Mouse (Mus musculus) layer of hippocampus, postnatal 25 days (tissue): ENCODE data around the gene Slc7a5. TPM values are rescaled to one million over a fixed set of nuclear protein-coding genes. Genes with fewer than 3 reads are reported as not detected.

Source experiments
- DNase-seq, 2 experiments: peaks; one replicate each; pipeline ENCODE4 v3.0.0; 2022; ENCODE audit warnings: mixed read lengths in 2 of 2, low spot score in 1 of 2; ENCODE audit errors: extremely low spot score in 1 of 2
- total RNA-seq, 2 experiments: library from RNA; stranded (reverse); gene quantifications; 2 replicates each; pipeline ENCODE4 v1.2.3; 2021

The Slc7a5 gene
- total RNA-seq, 2 experiments from 2014 or later = 66.6 to 75.5 TPM

DNA sequence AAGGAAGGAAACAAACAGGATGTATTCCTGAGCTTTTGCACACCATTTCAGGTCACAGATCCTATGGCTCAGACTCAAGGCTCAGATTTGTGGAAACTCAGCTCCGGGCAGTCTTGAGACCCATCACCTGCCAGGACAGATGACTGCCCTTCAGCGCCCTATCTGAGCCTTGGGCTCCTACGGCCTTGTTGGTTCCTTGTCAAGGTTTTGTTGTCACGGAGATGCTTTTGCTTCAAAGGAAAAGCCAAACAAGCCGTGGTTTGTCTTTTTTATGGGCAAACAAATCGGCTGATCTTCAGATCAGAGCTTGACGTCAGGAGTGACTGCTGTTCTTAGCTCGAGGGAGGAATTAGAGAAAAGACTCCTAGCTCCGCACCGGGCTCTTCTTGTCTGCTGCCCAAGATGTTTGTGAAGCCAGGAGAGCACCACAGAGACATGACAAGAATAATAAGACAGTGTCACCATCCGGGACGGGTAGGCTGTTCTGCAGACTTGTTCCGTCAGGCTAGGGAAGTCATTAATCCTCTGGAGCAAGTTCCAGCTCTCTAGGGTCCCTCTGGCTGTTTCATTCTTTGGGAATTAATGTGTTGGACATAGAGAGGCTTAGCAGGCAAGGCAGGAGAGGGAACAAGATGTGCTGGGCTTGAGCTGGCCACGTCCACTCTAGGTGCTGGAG is 51.3 kb downstream of the Slc7a5 start:
- no peak for DNase-seq

DNA sequence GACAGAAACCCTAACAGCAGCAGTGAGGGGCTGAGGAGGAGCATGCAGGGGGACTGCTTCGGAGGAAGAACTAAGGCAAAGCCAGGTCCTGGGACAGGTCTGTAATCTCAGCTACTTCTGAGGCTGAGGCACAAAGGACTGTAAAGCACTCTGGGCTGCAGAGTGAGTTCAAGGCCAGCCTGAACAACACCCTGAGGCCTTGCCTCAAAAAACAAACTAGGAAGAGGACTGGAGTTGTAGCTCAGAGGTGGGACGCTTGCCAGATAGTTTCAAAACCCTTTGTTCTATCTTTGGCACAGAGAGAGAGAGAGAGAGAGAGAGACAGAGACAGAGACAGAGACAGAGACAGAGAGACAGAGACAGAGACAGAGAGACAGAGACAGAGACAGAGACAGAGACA is 53.9 kb downstream of the Slc7a5 start:
- no peak for DNase-seq

DNA sequence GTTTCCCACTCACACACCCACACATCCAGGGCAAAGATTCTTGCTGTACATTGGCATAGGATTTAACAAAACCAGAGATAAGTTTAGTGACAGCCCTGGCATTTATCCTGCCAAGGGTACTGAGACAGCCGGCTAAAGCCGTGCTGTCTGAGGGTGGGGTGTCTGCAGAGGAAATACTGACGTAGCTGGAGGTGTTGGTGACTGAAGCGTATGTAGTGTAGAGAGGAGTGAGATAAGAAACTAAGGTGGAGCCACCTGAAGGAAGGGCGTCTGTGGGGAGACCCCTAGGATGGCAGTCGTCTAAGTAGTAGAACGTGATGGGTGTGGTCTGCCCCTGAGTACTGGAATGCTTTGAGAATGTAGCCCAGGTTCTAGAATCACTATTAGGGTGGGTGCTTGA is 55.0 kb downstream of the Slc7a5 start:
- DNase-seq = no peak

DNA sequence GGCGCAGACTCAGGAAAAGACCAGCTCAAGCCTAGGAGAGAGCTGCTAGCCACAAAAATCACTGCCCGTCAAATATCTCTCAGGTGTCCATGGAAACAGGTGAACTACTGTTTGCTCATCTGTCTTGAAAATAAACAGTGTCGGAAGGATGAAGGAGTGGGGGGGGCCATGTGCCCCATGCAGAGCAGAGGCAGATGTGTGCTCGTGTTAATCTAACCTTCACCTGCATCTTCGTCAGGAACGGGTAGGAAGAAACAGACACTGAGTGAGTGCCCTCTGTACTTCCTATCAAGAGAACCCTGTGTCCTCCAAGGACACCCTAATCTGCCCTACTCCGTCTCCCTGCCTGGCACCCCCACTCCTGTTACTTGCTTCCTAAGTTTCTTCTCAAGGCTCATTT is 55.8 kb downstream of the Slc7a5 start:
- DNase-seq = no peak

- DNase-seq = peak; percentile 99 to 100
Observed at GRCm38 (mm10) chr8:121850821-121851470, 56.5 kb downstream of the Slc7a5 start.

- no peak for DNase-seq
Observed at GRCm38 (mm10) chr8:121850436-121850820, 57.1 kb downstream of the Slc7a5 start.

DNA sequence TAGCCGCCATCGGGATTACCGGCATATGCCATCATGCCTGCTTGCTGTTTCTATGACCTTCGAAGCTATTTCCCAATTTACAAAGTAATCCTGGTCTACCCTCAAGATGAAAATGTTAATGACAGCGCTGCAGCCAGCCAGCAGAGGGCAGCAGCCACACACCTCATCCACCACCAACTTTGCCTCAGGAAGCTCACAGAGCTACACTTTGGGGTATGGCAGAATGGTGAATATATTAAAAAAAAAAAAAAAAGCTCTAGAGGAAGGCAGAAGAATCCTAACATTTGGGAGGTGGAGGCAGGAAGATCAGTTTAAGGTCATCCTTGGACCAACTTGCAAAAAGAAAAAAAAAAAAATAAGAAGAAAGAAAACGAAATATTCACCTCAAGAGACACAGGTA is 57.5 kb downstream of the Slc7a5 start:
- peak; percentile 67 to 80 for DNase-seq

GRCm38 (mm10) chr8:121849303-121849702 is 58.2 kb downstream of the Slc7a5 start:
- DNase-seq = no peak

GRCm38 (mm10) chr8:121848495-121848894 is 59.0 kb downstream of the Slc7a5 start:
- no peak for DNase-seq

GRCm38 (mm10) chr8:121847987-121848386 is 59.5 kb downstream of the Slc7a5 start:
- DNase-seq = no peak

DNA sequence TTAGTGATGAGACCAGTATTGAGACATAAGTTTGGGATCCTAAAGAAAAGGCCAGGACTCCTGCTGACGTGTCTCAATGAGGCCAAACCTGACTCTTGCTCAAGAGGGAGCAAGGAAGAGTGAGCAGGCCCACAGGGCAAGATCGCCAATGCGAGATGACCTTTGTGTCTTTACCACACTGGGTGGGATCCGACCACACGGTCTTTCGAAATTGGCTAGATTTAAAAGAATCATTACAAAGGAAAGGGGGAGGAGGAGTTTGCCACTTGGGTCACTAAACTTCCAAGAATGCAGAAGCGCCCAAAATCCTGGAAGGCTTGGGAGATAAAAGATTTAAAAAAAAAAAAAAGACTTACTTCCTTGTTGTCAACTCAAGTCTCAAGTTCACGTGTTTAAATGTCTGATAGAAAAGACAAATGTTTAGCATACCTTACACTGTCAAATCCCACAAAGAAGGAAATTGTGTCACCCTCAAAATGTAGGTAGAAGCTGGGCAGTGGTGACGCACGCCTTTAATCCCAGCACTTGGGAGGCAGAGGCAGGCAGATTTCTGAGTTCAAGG is 60.2 kb downstream of the Slc7a5 start:
- no peak for DNase-seq

GRCm38 (mm10) chr8:121846815-121847214 is 60.7 kb downstream of the Slc7a5 start:
- no peak for DNase-seq

DNA sequence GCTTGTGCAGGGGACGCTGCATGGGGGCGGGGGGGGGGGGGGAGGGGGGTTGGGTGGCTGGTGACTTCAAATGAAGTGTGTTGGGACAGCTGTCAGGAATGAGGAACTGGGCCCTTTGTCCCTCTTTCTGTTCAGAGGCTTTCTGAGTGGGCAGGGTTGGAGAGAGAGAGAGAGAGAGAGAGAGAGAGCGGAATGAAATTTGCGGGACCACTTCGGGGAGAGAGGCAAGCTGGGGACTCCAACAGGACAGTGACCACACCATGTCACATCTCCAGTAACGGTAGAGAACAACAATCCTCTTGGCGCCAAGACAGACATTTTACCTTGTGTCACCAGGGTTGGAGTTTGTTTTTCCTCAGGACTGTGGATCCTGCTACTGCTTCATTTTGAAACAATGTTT is 62.7 kb downstream of the Slc7a5 start:
- no peak for DNase-seq

- no peak for DNase-seq
Observed at GRCm38 (mm10) chr8:121843184-121843733, 64.2 kb downstream of the Slc7a5 start.

- no peak for DNase-seq
Observed at GRCm38 (mm10) chr8:121842064-121842955, 65.2 kb downstream of the Slc7a5 start.

DNA sequence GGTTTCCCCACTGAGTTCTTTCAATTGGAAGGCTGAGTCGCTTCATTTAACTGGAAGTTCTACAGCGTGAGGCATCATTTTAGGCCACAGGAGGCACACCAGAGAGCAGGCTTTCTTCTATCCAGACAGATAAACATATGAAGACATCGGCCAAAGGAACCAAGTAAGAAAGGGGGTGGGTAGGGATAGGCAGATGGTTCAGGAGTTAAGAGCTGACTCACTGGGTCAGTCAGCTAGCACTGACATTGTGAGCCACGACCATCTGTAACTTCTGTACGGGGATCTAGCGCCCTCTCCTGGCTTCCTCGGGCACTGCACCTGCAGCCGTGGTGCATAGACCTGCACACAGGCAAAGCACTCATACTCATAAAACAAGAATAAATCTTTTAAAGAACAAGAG is 66.3 kb downstream of the Slc7a5 start:
- DNase-seq = peak; percentile 58 to 80

GRCm38 (mm10) chr8:121832503-121832902 is 75.0 kb downstream of the Slc7a5 start:
- peak; percentile 51 to 88 for DNase-seq

DNA sequence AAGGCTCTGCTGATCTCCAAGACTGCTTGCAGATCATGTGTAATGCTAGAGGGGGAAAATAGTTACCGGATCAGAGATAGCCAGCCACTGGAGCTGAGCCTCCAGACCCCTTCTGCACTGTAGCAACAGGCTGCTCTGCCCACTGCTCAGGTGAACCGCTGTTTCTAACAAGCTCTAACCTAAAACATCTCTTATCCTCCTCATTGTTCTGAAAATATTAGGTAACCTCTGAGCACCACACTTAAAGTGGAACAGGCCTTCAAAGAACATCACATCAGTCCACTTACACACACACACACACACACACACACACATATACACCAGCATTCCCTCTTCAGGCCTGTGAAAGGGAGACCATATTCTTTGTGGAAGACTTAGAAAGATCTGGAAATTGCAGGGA is 75.4 kb downstream of the Slc7a5 start:
- DNase-seq = no peak
